Mouse (Mus musculus): ENCODE measurements around the gene Adam20. TPM values are rescaled to one million over a fixed set of nuclear protein-coding genes. Genes with fewer than 3 reads are reported as not detected.
"Not testable (repeated sequence)": the region's sequence is repeated elsewhere in the genome, so short reads cannot be mapped to it uniquely, and the experiment has no call there.

The Adam20 gene
- polyA plus RNA-seq (2015; fragmentation: Nextera tagmentation; extraction: Ambion mirVana): not detected in 2 replicates

- H3K9me3 ChIP-seq; ATAC-seq; H3K4me2 ChIP-seq (replicated peaks); H3K9ac ChIP-seq; H3K4me1 ChIP-seq (replicated peaks); H3K27me3 ChIP-seq (replicated peaks); H3K4me3 ChIP-seq (replicated peaks); H3K27ac ChIP-seq; H3K36me3 ChIP-seq: not testable (repeated sequence)
- WGBS: 70% methylated on average over 1 of the region's 1 CpGs
These were observed at the start of gene Adam20 for GRCm38 (mm10) chr8:40792973-40793372. Gene Adam20 (plus strand): TSS chr8:40793273.

GRCm38 (mm10) chr8:40751908-40752307 lies 41.2 kb upstream of the Adam20 start, which contains the start of gene Adam25:
Gene Adam25 (plus strand): TSS chr8:40752208.
- not testable (repeated sequence) for H3K27me3 ChIP-seq (replicated peaks); H3K9me3 ChIP-seq; H3K9ac ChIP-seq; H3K36me3 ChIP-seq; H3K27ac ChIP-seq; H3K4me3 ChIP-seq (replicated peaks); H3K4me1 ChIP-seq (replicated peaks); H3K4me2 ChIP-seq (replicated peaks); ATAC-seq
- 53% methylated on average over 1 of the region's 1 CpGs for WGBS

GRCm38 (mm10) chr8:40783320-40783719 lies 9.8 kb upstream of the Adam20 start:
- no peak for ATAC-seq
- Histone ChIP-seq H3K4me1 (replicated peaks) (no peaks in the 10 kb centered on the region), H3K9me3 (no peaks in the 10 kb centered on the region), H3K27ac (no peak overlapping the region), H3K4me2 (replicated peaks) (no peak overlapping the region), H3K27me3 (replicated peaks) (no peaks in the 10 kb centered on the region), H3K4me3 (replicated peaks) (no peak overlapping the region), H3K36me3 (no peaks in the 10 kb centered on the region), H3K9ac (no peak overlapping the region)

- WGBS: 64% methylated on average over 2 of the region's 2 CpGs
- no peaks in the 10 kb centered on the region for H3K36me3 ChIP-seq
- H3K27ac ChIP-seq: no peak overlapping the region
- no peak overlapping the region for H3K4me3 ChIP-seq (replicated peaks)
- peak; percentile 99 for ATAC-seq
- no peaks in the 10 kb centered on the region for H3K27me3 ChIP-seq (replicated peaks)
- no peak overlapping the region for H3K4me2 ChIP-seq (replicated peaks)
- no peaks in the 10 kb centered on the region for H3K4me1 ChIP-seq (replicated peaks)
- H3K9me3 ChIP-seq: no peaks in the 10 kb centered on the region
- no peak overlapping the region for H3K9ac ChIP-seq
These were observed 10.5 kb downstream of the Adam20 start for GRCm38 (mm10) chr8:40803379-40804079.

Other genes with a start within 250 kb of the Adam20 start
- not detected in 2 replicates for gene Adam24, start 118.2 kb upstream of the Adam20 start, polyA plus RNA-seq (2015; fragmentation: Nextera tagmentation; extraction: Ambion mirVana)
- gene Adam25, start 41.1 kb upstream of the Adam20 start, polyA plus RNA-seq (2015; fragmentation: Nextera tagmentation; extraction: Ambion mirVana): not detected in 2 replicates
- gene Adam39, start 29.7 kb downstream of the Adam20 start, polyA plus RNA-seq (2015; fragmentation: Nextera tagmentation; extraction: Ambion mirVana): not detected in 2 replicates